Mouse (Mus musculus): Measurements from ENCODE around the gene Glrp1.

DNA sequence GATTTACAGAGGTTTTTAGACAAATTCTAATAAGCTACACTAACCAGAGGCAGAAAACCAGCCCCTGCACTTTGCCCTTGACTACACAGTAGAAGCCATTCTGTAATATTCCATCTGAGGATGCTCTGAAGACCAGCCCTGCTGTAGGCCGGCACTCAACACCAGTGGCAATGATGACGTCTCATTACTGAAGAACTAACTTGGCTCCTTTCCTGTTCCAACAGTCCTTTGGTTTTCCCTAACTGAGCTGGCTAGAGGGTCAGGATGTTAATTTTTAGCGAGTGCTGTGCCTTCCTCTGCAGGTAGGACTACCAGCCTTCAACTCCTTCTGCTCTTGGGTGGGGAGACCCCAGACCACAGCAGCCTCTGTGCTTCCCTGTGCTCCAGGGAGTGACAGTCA, 55.2 kb downstream of the Glrp1 start:
- no peak for TF ChIP-seq POLR2A (IDR thresholded peaks at IDR 0.05; ENCODE audit: low read depth, low read length)
- no peak for TF ChIP-seq CTCF (IDR thresholded peaks at IDR 0.05; ENCODE audit: extremely low read depth, insufficient read depth, insufficient read length, insufficient replicate concordance)

Data from spleen, adult 2 months (tissue).